Mouse (Mus musculus): ENCODE data around the gene Sigmar1.
"Not testable (repeated sequence)": the region's sequence is repeated elsewhere in the genome, so short reads cannot be mapped to it uniquely, and the experiment has no call there.

Sigmar1 gene

GRCm38 (mm10) chr4:41755338-41756305 lies at the start of gene Sigmar1:
Gene Sigmar1, minus strand, starts transcription at chr4:41756157.
- peak; percentile 93 for DNase-seq

GRCm38 (mm10) chr4:41783197-41783596 lies 27.2 kb upstream of the Sigmar1 start:
- not testable (repeated sequence) for DNase-seq

- DNase-seq = not testable (repeated sequence)
Observed at GRCm38 (mm10) chr4:41782711-41783110, 26.8 kb upstream of the Sigmar1 start.

GRCm38 (mm10) chr4:41781748-41782485 lies 26.0 kb upstream of the Sigmar1 start:
- DNase-seq = not testable (repeated sequence)

- not testable (repeated sequence) for DNase-seq
Observed at GRCm38 (mm10) chr4:41781271-41781670, 25.3 kb upstream of the Sigmar1 start.

GRCm38 (mm10) chr4:41775840-41776239 lies 19.9 kb upstream of the Sigmar1 start:
- DNase-seq = not testable (repeated sequence)

GRCm38 (mm10) chr4:41774506-41774905 lies 18.5 kb upstream of the Sigmar1 start:
- DNase-seq = not testable (repeated sequence)

- DNase-seq = peak; percentile 94
Observed at GRCm38 (mm10) chr4:41774002-41774401, 18.0 kb upstream of the Sigmar1 start, which contains the start of gene Ccl27a. Gene Ccl27a, minus strand, starts transcription at chr4:41774247.

- peak; percentile 88 for DNase-seq
Observed at GRCm38 (mm10) chr4:41773502-41773901, 17.5 kb upstream of the Sigmar1 start.

- DNase-seq = not testable (repeated sequence)
Observed at GRCm38 (mm10) chr4:41772946-41773345, 17.0 kb upstream of the Sigmar1 start.

GRCm38 (mm10) chr4:41767301-41767700 lies 11.3 kb upstream of the Sigmar1 start:
- DNase-seq = not testable (repeated sequence)

GRCm38 (mm10) chr4:41763176-41763575 lies 7.2 kb upstream of the Sigmar1 start:
- not testable (repeated sequence) for DNase-seq

- DNase-seq = not testable (repeated sequence)
Observed at GRCm38 (mm10) chr4:41762688-41763114, 6.7 kb upstream of the Sigmar1 start.

- DNase-seq = no peak
Observed at GRCm38 (mm10) chr4:41762099-41762687, 6.2 kb upstream of the Sigmar1 start.

- no peak for DNase-seq
Observed at GRCm38 (mm10) chr4:41761680-41762079, 5.7 kb upstream of the Sigmar1 start.

GRCm38 (mm10) chr4:41760911-41761310 lies 5.0 kb upstream of the Sigmar1 start:
- no peak for DNase-seq

GRCm38 (mm10) chr4:41760288-41760721 lies 4.3 kb upstream of the Sigmar1 start:
- DNase-seq = peak; percentile 98

- DNase-seq = peak; percentile 49
Observed at GRCm38 (mm10) chr4:41759656-41760287, 3.8 kb upstream of the Sigmar1 start.

GRCm38 (mm10) chr4:41759206-41759605 lies 3.2 kb upstream of the Sigmar1 start:
- peak; percentile 91 for DNase-seq

GRCm38 (mm10) chr4:41758701-41759100 lies 2.7 kb upstream of the Sigmar1 start:
- no peak for DNase-seq

GRCm38 (mm10) chr4:41758021-41758420 lies 2.1 kb upstream of the Sigmar1 start:
- DNase-seq = peak; percentile 77

- DNase-seq = peak; percentile 59
Observed at GRCm38 (mm10) chr4:41757321-41757720, 1.4 kb upstream of the Sigmar1 start.
